Mouse (Mus musculus): ENCODE measurements around the gene Yeats4.

DNA sequence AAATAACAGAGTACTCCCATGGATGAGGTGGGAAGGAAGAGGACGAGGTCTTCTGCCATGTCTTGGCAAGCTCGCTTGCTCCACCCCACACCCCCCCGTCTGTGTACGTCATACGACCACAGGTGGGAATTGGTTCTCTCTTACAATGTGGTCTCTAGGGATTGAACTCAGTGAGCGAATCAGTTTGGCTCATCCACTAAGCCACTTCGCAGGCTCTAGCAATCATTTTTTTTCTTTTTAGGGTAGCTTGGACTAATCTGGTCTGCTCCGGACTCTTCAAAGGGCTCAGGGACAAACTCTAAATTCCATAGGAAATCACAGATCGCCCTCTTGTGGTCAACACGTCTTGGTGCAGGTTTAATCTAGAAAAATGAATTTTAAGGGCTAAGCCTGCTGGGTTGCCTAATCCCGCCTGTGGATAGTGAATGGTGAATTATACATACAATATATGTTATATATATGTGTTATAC is 14.8 kb downstream of the Yeats4 start:
- TF ChIP-seq CTCF (IDR thresholded peaks at IDR 0.05; ENCODE audit: borderline replicate concordance, extremely low read depth, insufficient read depth, insufficient read length), result peak; percentile 72; the same call in 1 of the 2 replicates
- TF ChIP-seq POLR2A (IDR thresholded peaks at IDR 0.05; ENCODE audit: borderline replicate concordance, extremely low read depth, insufficient read depth, insufficient read length, poor library complexity, severe bottlenecking), result no peak
